Mouse (Mus musculus): ENCODE data around the gene Mgat4c. TPM values are rescaled to one million over a fixed set of nuclear protein-coding genes. Genes with fewer than 3 reads are reported as not detected.
"Not testable (repeated sequence)": the region's sequence is repeated elsewhere in the genome, so short reads cannot be mapped to it uniquely, and the experiment has no call there.

Mgat4c gene
- total and polyA plus RNA-seq, 2 experiments from 2014 or later, result 32.2 to 64.9 TPM

DNA sequence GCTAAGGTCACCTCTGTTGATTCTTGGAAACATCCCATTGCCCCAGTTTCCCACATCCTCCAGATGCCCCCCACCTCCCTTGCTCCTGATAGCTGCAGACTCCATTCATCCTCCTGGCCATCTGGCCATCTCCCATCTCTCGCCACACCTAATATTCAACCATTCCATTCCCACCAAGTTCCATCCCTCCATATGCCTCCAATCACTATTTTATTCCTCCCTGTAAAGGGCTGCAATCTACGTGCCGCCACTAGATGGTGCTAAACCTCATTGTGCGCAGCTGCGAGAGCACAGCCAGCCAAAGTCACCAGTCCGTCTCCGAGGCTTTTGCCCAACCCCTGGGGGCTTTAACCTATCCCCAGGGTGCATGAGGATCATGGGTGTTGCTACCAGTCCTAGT lies 753.8 kb downstream of the Mgat4c start:
- not testable (repeated sequence) for H3K27me3 ChIP-seq (ENCODE audit: insufficient read depth, low read length); H3K36me3 ChIP-seq (ENCODE audit: insufficient read depth, low read length); H3K9ac ChIP-seq (replicated peaks; ENCODE audit: low read length); H3K4me3 ChIP-seq (ENCODE audit: low read length); H3K4me1 ChIP-seq (ENCODE audit: insufficient read depth, low read length); H3K27ac ChIP-seq; H3K9me3 ChIP-seq (ENCODE audit: low read length); DNase-seq (ENCODE audit: low spot score)
- WGBS, result 7% methylated on average over 5 of the region's 7 CpGs
- H3K4me2 ChIP-seq (ENCODE audit: low read depth, low read length), result peak overlapping the region; percentile 29; the same call in 1 of the 2 replicates
- TF ChIP-seq CTCF (IDR thresholded peaks at IDR 0.05; ENCODE audit: low read depth), result peak; percentile 62
- ATAC-seq, result peak; percentile 45

- not testable (repeated sequence) for H3K4me1 ChIP-seq (ENCODE audit: insufficient read depth, low read length); H3K4me3 ChIP-seq (ENCODE audit: low read length); H3K27ac ChIP-seq; H3K9ac ChIP-seq (replicated peaks; ENCODE audit: low read length); ATAC-seq; DNase-seq (ENCODE audit: low spot score); H3K36me3 ChIP-seq (ENCODE audit: insufficient read depth, low read length); H3K27me3 ChIP-seq (ENCODE audit: insufficient read depth, low read length); H3K9me3 ChIP-seq (ENCODE audit: low read length)
- peak; percentile 1 for TF ChIP-seq CTCF (IDR thresholded peaks at IDR 0.05; ENCODE audit: low read depth)
- peak overlapping the region; percentile 29; the same call in 1 of the 2 replicates for H3K4me2 ChIP-seq (ENCODE audit: low read depth, low read length)
- 42% methylated on average over 6 of the region's 6 CpGs for WGBS
These were observed 754.2 kb downstream of the Mgat4c start for GRCm38 (mm10) chr10:102435467-102435866.

Small RNA genes within 50 kb of the gene (microRNA-seq; reads per million reads assigned to microRNA genes)
- gene Mir3059, result 224 to 252 reads per million in 2 experiments

Data from hindbrain, postnatal 0 days (tissue).